Mouse (Mus musculus) myocyte (in vitro differentiated cells): ENCODE measurements around the gene Tfap2e. TPM values are rescaled to one million over a fixed set of nuclear protein-coding genes. Genes with fewer than 3 reads are reported as not detected.

ENCODE experiments used
- H3K27me3 ChIP-seq: one replicate; pipeline ENCODE4 v1.6.1; 2011; ENCODE audit not compliant: control insufficient read depth, insufficient read depth, insufficient read length
- H3K36me3 ChIP-seq: one replicate; pipeline ENCODE4 v1.6.1; 2011; ENCODE audit not compliant: control insufficient read depth, insufficient read depth
- H3K4me2 ChIP-seq: one replicate; pipeline ENCODE4 v1.6.1; 2011; ENCODE audit warnings: low read depth, control low read depth
- H3K4me3 ChIP-seq: one replicate; pipeline ENCODE4 v1.5.1; 2011; ENCODE audit warnings: mild to moderate bottlenecking, control low read depth, moderate library complexity
- H3K79me2 ChIP-seq: one replicate; pipeline ENCODE4 v1.6.1; 2011; ENCODE audit not compliant: control insufficient read depth, insufficient read depth
- H3ac ChIP-seq: one replicate; pipeline ENCODE4 v1.6.1; 2011; ENCODE audit not compliant: control insufficient read depth, insufficient read length
- CEBPB ChIP-seq: IDR thresholded peaks from 2 replicates; pipeline ENCODE4 v1.6.1; 2011; ENCODE audit warnings: mild to moderate bottlenecking, moderate library complexity; ENCODE audit not compliant: poor library complexity, insufficient read depth, severe bottlenecking
- E2F4 ChIP-seq: IDR thresholded peaks from one replicate; pipeline ENCODE4 v1.6.1; 2011; ENCODE audit warnings: mild to moderate bottlenecking, control low read depth, moderate library complexity; ENCODE audit not compliant: insufficient read depth
- MAX ChIP-seq: IDR thresholded peaks from one replicate; pipeline ENCODE4 v1.6.1; 2011; ENCODE audit warnings: low read depth, mild to moderate bottlenecking, control low read depth
- MYOD1 ChIP-seq, 3 experiments: IDR thresholded peaks; one replicate each; pipeline ENCODE4 v1.6.1; 2011; ENCODE audit warnings: control low read depth in 2 of 3, low read depth in 2 of 3, mild to moderate bottlenecking in 2 of 3, moderate library complexity in 1 of 3; ENCODE audit not compliant: insufficient read length in 2 of 3, control insufficient read depth in 1 of 3
- MYOG ChIP-seq, 3 experiments: IDR thresholded peaks; one replicate each; pipeline ENCODE4 v1.6.1; 2011; ENCODE audit warnings: control low read depth in 2 of 3, low read depth in 2 of 3, mild to moderate bottlenecking in 2 of 3; ENCODE audit not compliant: insufficient read length in 2 of 3, control insufficient read depth in 1 of 3, insufficient read depth in 1 of 3
- POLR2A ChIP-seq: IDR thresholded peaks from one replicate; pipeline ENCODE4 v1.6.1; 2011; ENCODE audit warnings: low read depth, mild to moderate bottlenecking, control low read depth, moderate library complexity; ENCODE audit not compliant: insufficient read length
- POLR2AphosphoS2 ChIP-seq: IDR thresholded peaks from one replicate; pipeline ENCODE4 v1.6.1; 2011; ENCODE audit warnings: low read depth, control low read depth; ENCODE audit not compliant: insufficient read length
- REST ChIP-seq: IDR thresholded peaks from one replicate; pipeline ENCODE4 v1.6.1; 2011; ENCODE audit warnings: mild to moderate bottlenecking, control low read depth, moderate library complexity; ENCODE audit not compliant: insufficient read depth, insufficient read length
- SRF ChIP-seq: IDR thresholded peaks from one replicate; pipeline ENCODE4 v1.6.1; 2011; ENCODE audit warnings: low read depth; ENCODE audit not compliant: control insufficient read depth, insufficient read length
- TCF12 ChIP-seq: IDR thresholded peaks from one replicate; pipeline ENCODE4 v1.6.1; 2011; ENCODE audit warnings: mild to moderate bottlenecking, control low read depth; ENCODE audit not compliant: poor library complexity, insufficient read depth, severe bottlenecking
- TCF3 ChIP-seq: IDR thresholded peaks from one replicate; pipeline ENCODE4 v1.6.1; 2011; ENCODE audit warnings: low read depth, control low read depth; ENCODE audit not compliant: insufficient read length
- USF1 ChIP-seq: IDR thresholded peaks from one replicate; pipeline ENCODE4 v1.6.1; 2011; ENCODE audit warnings: low read depth, mild to moderate bottlenecking, control low read depth, moderate library complexity
- polyA plus RNA-seq: library from polyadenylated mRNA; unstranded; fragments of >200 nt; fragmentation: generic; extraction: Trizol; gene quantifications from one replicate; pipeline ENCODE4 v1.2.1, GENCODE M21; 2012; ENCODE audit warnings: missing spikeins

Tfap2e gene
- polyA plus RNA-seq, 1 experiment: 0.02 TPM

DNA sequence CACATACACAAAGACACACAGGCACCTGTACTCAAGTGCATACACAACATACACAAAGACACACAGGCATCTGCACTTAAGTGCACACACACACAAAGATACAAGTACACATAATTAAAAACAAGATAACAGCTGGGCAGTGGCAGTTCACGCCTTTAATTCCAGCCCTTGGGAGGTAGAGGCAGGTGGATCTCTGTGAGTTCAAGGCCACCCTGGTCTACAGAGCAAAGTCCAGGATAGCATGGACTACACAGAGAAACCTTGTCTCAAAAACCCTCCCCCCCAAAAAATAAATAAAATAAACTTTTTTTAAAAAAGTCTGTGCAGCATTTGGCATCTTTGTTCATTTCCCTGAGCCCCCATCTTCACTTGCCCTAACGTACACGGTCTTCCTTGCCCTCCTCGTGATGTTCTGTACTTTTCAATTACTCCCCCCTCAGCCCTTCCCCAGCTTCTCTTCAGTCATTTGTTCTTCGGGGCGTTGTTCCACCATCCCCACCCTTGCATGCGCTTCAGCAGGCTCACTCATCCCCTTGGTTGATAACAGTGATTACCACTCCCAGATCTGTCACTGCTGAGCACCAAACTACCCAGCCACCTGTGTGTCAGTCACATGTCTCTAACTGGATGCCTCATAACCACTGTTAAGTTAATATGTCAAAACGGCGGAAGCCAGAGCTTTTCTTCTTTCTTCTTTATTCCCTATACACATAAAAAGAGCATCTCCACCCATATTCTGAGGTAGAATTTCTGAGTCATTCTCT lies 33.9 kb upstream of the Tfap2e start:
- peak overlapping the region; percentile 5 for H3K4me2 ChIP-seq
- H3K36me3 ChIP-seq: no peaks in the 10 kb centered on the region
- no peak overlapping the region for H3ac ChIP-seq
- no peak overlapping the region for H3K4me3 ChIP-seq
- no peak for TF ChIP-seq MYOD1 (IDR thresholded peaks at IDR 0.05; ENCODE audit: control insufficient read depth in 1 of 3, insufficient read length in 2 of 3, low read depth in 2 of 3)
- no peak for TF ChIP-seq USF1
- no peak for TF ChIP-seq MYOG (IDR thresholded peaks at IDR 0.05; ENCODE audit: control insufficient read depth in 1 of 3, insufficient read depth in 1 of 3, insufficient read length in 2 of 3, low read depth in 2 of 3)
- TF ChIP-seq CEBPB: no peak
- no peak for TF ChIP-seq POLR2AphosphoS2
- H3K79me2 ChIP-seq: no peaks in the 10 kb centered on the region
- no peaks in the 10 kb centered on the region for H3K27me3 ChIP-seq

DNA sequence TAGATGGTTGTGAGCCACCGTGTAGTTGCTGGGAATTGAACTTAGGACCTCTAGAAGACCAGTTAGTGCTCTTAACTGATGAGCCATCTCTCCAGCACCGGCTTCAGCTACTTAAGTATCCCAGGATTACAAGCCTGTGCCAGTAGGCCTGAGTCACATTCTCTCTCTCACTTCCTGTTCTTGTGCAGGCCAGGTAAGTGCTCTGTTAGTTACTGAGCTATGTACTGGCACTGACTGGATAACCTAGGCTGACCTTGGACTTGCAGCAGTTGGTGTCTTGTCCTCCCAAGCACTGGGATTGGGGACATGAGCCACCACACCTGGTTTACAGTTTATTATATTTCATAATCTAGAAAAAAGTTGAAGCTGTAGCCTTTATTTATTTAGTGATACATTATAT lies 27.4 kb upstream of the Tfap2e start:
- H3K4me3 ChIP-seq: no peak overlapping the region
- no peak overlapping the region for H3ac ChIP-seq
- no peak overlapping the region for H3K4me2 ChIP-seq
- peaks cover 32% of the 10 kb centered on the region for H3K36me3 ChIP-seq
- TF ChIP-seq E2F4 (no peak), TCF12 (no peak), MYOG (IDR thresholded peaks at IDR 0.05; ENCODE audit: control insufficient read depth in 1 of 3, insufficient read depth in 1 of 3, insufficient read length in 2 of 3, low read depth in 2 of 3) (no peak), REST (no peak), TCF3 (no peak), MYOD1 (IDR thresholded peaks at IDR 0.05; ENCODE audit: control insufficient read depth in 1 of 3, insufficient read length in 2 of 3, low read depth in 2 of 3) (no peak), POLR2AphosphoS2 (no peak), SRF (no peak), MAX (no peak), CEBPB (no peak), POLR2A (no peak), USF1 (no peak)
- no peaks in the 10 kb centered on the region for H3K79me2 ChIP-seq
- H3K27me3 ChIP-seq: no peaks in the 10 kb centered on the region

DNA sequence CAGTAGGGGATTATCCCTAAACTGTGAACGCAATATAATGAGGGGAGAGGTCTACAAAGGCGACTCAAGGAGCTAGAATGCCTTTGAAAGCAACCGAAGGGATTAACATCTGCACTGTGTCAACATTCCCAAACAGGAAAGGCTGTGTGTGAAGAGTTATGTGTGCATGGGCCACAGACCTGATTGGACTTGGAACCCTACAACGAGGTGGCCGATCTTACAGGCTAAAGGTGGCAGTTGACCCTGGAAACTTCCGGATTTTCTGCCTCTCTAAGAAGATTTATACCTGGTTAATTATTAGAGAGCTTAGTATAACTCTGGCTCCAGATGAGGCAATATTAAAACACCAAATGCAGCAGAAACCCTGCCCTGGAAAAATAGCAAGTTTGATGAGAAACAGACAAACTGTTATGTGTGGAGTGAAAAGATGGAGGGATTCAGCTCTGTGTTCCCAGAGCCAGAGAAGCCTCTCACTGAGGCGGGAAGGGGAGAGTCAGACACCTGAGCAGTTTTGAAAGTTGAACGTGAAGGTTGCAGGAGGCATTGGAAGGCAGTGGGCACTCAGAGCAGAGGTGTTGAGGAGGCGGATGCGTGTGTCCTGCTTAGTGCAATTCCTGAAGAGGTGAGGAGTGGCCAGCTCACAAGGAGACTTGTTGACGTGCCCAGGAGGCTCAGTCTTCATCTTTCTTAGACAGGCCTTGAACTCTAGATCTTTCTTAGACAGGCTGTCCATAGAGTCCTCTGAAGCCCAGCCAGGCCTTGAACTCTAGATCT lies 26.7 kb upstream of the Tfap2e start:
- Histone ChIP-seq H3K4me2 (peak overlapping the region; percentile 25), H3K79me2 (no peaks in the 10 kb centered on the region), H3K27me3 (no peaks in the 10 kb centered on the region), H3ac (no peak overlapping the region), H3K36me3 (peaks cover 35% of the 10 kb centered on the region), H3K4me3 (no peak overlapping the region)
- TF ChIP-seq MYOD1 (IDR thresholded peaks at IDR 0.05; ENCODE audit: control insufficient read depth in 1 of 3, insufficient read length in 2 of 3, low read depth in 2 of 3): no peak
- no peak for TF ChIP-seq MAX
- TF ChIP-seq USF1: no peak

DNA sequence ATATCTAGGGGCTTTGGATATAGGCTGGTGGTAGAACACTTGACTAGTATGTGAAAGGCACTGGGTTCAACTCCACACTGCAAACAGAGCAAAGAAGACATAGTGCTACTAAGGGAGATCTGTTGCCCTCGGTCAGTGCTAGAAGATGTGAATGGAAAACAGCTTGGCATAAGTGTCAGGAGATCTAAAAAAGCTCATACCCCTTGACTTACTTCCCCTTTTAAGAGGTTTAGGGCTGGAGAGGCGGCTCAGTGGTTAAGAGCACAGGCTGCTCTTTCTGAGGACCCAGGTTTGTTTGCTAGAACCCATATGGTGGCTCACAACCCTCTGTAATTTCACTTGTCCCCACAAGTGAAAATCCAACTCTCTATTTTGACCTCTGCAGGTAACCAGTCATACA lies 23.4 kb upstream of the Tfap2e start:
- H3K4me3 ChIP-seq: no peak overlapping the region
- H3K27me3 ChIP-seq: no peaks in the 10 kb centered on the region
- no peak for TF ChIP-seq MYOD1 (IDR thresholded peaks at IDR 0.05; ENCODE audit: control insufficient read depth in 1 of 3, insufficient read length in 2 of 3, low read depth in 2 of 3)
- TF ChIP-seq POLR2AphosphoS2: no peak
- no peak for TF ChIP-seq MAX
- no peak for TF ChIP-seq MYOG (IDR thresholded peaks at IDR 0.05; ENCODE audit: control insufficient read depth in 1 of 3, insufficient read depth in 1 of 3, insufficient read length in 2 of 3, low read depth in 2 of 3)
- TF ChIP-seq POLR2A: no peak
- no peak for TF ChIP-seq TCF12
- no peak for TF ChIP-seq USF1
- no peak for TF ChIP-seq REST
- peaks cover 37% of the 10 kb centered on the region for H3K36me3 ChIP-seq
- no peaks in the 10 kb centered on the region for H3K79me2 ChIP-seq
- no peak overlapping the region for H3ac ChIP-seq
- H3K4me2 ChIP-seq: no peak overlapping the region

DNA sequence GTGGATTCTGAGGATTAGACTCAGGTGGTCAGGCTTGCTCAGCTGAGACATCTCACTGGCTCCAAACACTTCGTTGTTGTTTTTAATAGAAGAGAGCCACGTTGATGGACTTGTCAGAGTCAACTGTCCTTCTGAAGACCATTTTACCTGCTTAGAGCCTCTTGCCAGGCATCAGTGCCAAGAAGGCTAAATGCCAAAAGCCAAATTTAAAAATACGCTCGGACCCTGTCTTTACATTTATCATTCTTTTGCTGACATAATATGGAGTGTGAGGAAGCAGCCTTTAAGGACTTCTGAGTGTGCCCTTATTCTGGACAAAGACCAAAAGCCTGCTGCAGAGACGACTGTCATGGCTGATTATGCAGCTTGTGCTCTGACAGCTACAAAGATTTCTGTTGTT lies 22.3 kb upstream of the Tfap2e start:
- Histone ChIP-seq H3K36me3 (peaks cover 33% of the 10 kb centered on the region), H3K27me3 (no peaks in the 10 kb centered on the region), H3ac (no peak overlapping the region), H3K4me3 (no peak overlapping the region), H3K79me2 (no peaks in the 10 kb centered on the region), H3K4me2 (no peak overlapping the region)
- TF ChIP-seq USF1 (no peak), SRF (no peak), TCF12 (no peak), REST (no peak), POLR2A (no peak), CEBPB (no peak), E2F4 (no peak), TCF3 (no peak), POLR2AphosphoS2 (no peak), MYOG (IDR thresholded peaks at IDR 0.05; ENCODE audit: control insufficient read depth in 1 of 3, insufficient read depth in 1 of 3, insufficient read length in 2 of 3, low read depth in 2 of 3) (no peak), MYOD1 (IDR thresholded peaks at IDR 0.05; ENCODE audit: control insufficient read depth in 1 of 3, insufficient read length in 2 of 3, low read depth in 2 of 3) (no peak), MAX (no peak)
